Mouse (Mus musculus): ENCODE measurements around the gene Vps33b. TPM values are rescaled to one million over a fixed set of nuclear protein-coding genes. Genes with fewer than 3 reads are reported as not detected.

The Vps33b gene
- total RNA-seq, 2 experiments from 2014 or later: 7.2 to 9.0 TPM

DNA sequence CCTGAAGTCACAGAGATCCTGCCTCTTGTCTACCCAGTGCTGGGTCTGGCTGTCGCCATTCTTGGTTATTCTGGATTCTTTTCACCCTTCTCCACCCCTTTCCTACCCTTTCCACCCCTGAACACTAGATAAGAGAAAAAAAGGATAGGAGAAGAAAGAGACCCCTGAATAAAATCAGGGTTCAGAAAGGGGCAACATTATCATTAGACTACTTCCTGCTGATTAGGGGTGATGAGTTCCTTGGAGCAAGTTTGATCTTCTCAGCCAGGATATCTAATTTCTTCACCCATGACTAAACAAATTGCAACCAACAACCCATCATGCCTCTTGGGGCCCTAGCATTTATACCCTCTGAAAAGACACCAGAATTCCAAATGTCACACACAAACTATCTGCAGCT is 1.7 kb upstream of the Vps33b start:
- no peak for DNase-seq

DNA sequence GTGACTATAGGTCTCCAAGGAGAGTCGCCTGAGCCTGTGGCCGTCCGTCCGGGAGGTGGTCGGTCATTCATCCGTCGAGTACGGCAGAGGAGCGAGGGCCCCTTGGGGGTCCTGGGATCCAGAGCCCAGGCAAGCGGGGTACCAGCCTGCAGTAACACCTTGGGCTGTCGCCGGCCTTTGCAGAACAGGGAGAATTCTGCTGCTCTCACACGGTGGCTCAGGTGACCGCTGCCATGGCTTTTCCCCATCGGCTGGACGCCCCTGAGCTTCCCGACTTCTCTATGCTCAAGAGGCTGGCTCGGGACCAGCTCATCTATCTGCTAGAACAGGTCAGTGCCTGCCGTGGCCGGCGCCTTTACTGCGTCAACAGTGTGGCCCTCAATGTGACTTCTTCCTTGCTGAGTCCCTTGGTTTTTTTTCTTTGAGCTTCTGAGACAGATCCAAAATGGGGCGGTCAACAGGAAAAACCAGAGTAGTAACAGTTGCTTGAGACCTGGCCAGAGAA is 354 bp downstream of the Vps33b start:
- DNase-seq: no peak

DNA sequence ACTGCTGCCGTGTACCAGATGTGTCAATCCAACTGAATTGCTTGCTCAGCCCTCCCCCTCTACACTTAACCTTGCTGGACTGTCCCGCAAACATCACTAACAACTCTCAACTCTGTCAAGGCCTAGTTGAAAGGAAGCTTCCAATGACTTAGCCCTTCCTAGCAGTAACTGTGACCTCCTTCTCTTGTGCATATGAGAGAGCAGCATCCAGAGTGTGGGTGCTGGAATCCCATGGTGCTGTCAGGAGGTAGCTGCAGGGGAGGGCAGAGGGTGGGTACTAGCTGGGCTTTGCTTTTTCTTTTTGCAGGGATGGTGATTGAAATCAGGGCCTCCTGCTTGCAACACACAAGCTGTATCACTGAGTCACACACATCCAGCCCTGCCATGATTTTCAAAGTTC is 4.0 kb downstream of the Vps33b start:
- DNase-seq: no peak

DNA sequence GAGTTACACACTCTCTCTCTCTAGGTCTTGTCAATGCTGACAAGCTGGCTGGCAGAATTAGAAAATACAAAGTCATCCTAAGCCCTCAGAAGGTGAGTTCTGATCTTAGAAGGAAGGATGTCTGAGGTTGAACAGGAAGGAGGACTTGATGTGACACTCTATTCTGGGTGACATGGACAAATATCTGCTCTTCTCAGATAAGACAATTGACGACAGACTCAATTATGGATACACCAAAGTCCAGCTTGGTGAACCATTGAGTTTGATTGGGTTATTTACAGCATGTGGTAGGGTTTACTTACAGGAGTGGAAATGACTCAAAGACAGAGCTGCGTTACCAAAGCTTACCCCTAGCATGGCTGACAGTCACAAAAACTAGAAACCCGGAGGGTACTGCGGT is 6.9 kb downstream of the Vps33b start:
- DNase-seq: no peak

DNA sequence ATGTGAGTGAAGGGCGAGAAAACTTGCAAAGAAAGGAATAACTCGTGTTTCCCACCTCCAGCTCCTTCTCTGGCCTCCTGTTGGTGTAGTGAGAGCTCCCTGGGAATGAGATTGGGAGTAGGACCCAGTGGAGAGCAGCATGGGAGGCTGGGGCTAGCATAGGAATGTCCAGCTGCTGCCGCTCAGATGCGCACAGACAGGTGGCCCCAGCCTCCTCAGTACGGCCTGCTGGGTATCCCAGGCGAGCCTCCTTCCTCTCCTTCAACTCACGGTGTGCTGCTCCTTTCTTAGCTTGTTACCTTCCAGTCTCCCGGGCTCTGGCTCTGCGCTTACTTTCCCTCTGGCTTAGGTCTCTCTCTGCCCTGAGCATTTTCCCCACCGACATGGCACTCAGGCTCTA is 10.6 kb downstream of the Vps33b start:
- no peak for DNase-seq

DNA sequence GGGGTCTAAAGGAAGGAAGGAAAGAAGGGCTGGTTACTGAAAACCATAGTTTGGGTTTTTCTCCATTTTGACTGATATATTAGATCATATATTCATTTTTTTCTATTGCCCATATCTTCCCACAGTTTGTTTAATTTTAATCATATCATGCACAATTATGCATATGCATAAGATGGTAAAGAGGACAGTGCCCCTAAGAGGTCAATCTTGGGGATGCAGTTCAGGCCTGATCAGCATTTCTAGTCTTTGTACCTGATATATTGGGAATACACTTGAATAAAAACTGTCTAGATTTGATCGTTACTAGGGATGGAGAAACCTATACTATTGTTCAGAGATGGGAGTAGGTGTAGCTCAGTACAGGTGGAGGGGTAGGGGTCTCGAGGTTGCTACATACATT is 11.5 kb downstream of the Vps33b start:
- no peak for DNase-seq

DNA sequence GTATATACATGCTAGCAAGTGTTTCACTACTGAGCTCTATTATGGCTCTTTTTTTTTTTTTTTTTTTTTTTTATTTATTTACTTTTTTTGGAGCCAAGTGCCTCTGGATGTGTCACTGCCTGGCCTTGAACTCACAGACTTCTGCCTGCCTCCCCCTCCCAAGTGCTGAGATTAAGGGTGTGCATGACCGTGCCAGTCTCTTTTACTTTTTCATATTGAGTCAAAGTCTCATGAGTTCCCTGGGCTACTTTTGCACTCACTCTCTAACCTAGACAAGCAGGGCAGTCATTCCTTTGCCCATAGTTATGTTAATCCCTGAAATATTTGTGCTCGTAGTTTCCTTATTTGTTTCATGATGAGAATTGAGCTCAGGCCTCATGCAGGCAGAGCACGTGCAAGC is 12.2 kb downstream of the Vps33b start:
- DNase-seq: no peak

DNA sequence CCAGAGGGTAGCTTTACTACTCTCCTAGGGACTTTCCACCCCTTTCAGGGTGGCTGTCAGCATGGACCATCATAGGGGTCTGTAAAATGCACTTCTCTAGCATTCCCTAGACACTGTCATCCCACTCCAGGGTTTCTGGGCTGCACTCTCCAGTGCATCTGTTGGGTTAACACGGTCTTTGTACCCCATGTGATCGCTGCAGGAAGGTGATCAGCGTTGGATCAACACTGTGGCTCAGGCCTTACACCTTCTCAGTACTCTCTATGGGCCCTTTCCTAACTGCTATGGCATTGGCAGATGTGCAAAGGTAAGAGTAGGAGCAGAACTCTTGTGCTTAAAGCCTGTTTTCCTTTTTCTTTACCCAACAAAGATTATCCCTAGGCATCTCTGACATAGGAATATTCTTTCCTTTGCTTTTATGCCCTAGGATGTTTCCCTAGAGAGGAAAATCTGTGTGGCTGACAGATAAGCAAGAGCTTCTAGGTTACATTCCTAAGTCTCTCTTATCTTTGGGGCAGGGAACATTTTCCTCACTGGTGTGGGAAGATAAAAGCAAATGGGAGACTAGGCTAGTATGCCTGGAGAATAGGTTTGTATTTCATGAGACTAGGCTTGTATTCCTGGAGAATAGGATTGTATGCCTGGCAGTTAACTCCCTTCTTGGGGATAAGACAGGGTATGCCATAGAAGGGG is 13.9 kb downstream of the Vps33b start:
- no peak for DNase-seq

DNA sequence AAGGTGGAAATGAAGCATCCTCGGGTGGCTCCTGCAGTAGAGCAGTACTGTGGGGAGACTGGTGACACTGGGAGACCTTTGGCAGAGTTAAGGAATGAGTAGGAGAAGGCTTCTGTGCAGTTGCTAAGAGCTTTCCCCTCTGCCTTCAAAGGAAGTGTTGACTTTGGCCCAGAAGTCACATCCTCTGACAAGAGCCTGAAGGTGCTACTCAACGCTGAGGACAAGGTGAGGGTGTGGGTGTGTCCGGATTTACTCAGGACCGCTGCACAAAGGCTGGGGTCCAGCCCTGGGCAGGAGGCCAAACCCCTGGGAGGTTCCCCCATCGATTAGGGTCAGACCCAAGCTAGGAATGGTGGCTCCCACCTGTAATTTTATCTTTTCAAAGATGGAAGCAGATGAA is 14.9 kb downstream of the Vps33b start:
- DNase-seq: no peak

DNA sequence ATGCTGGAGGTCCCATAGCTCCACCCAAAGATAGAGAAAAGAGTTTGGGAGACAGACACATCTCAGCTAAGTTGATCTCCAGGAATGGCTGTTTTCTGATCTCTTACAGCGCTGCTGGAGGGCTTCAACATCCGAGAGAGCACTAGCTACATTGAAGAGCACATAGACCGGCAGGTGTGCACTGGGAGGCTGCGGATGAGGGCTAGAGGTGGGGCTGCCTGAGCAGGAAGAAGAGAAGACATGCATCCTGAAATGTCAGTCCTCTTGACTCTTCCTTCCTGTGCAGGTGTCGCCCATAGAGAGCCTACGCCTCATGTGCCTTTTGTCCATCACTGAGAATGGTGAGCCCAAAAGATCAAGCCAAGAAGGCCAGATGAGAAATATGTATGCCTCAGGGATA is 16.3 kb downstream of the Vps33b start:
- no peak for DNase-seq

DNA sequence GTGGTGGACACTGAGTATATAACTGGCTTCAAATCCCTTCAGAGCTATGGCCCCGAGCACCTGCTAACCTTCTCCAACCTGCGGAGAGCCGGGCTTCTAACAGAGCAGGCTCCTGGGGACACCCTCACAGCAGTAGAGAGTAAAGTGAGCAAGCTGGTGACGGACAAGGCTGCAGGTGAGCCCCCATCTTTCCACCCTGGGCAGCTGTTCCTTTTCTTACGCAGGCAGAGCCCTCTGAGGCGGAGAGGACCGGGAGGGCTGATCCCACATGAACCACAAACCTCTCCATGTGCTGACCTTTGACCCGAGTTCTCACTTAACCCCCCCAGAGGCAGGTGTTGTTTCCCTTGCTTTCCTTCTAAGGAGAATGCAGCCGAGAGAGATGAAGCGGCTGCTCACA is 18.3 kb downstream of the Vps33b start:
- no peak for DNase-seq

DNA sequence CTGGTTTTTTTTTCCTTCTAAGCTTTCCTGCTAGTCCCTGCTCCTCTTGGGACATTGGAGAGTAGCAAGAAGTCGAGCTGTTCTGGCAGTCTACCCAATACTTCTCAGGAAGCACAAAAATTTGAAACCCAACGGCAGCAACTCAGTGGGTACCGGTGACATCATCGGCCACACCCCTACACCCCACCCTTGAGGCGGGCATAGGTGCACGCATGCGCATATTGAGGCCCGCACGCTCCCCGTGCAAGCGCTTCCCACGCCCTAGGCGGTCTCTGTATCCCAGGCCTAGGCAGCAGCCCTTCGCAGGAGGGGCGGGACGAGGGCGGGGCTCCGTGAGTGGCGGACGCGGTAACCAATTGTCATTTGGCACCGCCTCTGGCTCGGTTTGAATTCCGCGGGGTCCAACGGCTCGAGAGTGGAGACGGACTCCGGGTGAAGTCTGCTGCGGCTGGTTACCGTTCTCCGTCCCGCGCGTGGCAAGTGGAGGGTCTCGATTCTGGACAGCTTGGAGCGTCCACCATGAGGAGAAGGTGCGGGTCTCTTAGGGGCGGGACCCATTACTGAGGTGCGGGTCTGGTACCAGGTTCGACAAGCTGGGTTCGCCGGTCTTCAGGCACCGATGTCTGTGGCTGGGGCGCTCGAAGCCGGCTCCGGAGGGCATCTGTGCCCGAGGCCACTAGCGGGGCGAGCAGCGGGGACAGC is 24.8 kb downstream of the Vps33b start, which contains the start of gene Prc1:
Gene Prc1 (plus strand): TSS at position 389 of the 702 bp plus-strand sequence.
- peak; percentile 99 for DNase-seq

DNA sequence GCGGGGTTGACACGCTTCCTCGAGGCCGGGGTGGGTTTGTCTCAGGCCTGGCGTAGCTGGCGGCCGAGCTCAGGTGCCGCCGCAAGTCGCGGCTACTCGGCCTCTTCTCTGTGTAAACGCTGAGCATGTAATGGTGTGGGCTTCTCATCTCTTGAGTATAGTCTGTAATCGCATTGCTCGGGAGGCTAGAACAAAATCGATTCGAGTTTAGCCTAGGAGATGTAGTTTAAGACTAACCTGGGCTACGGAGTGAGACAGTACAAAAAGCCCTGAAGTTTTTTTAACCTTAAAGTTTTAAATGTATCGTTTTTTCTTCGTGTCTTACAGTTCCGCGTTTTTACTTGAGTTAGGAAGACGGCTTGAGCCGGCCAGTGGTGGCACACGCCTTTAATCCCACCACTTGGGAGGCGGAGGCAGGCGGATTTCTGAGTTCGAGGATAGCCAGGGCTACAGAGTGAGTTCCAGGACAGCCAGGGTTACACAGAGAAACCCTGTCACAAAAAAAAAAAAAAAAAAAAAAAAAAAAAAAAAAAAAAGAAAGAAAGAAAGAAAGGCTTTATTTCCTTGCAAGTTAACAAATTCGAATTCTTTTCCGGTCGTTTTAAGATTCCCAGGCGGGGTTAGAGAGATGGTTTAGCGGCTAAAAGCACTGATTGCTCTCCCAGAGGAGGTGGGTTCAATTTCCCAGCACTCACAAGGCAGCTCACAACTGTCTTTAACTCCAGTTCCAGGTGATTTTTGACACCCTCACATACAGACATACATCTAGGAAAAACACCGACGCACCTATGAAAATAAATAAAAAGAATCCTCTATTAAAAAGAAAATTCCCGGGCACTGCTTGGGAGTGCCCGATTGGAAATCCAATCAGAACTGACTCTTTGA is 25.6 kb downstream of the Vps33b start:
- no peak for DNase-seq

DNA sequence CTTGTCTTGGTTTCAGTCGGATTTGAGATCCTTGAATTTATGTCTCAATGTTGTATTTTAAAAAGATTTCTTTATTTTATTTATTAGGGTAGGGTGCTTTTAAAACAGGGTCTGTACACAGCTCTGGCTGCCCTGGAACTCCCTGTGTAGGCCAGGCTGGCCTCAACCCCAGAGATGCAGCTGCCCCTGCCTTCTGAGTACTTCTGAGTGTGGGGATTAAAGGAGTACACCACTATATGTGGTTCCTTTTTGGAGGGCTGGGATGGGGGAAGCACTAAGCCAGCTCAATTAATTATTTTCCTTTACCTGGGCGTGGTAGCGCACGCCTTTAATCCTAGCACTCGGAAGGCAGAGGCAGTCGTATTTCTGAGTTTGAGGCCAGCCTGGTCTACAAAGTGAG is 27.0 kb downstream of the Vps33b start:
- no peak for DNase-seq

DNA sequence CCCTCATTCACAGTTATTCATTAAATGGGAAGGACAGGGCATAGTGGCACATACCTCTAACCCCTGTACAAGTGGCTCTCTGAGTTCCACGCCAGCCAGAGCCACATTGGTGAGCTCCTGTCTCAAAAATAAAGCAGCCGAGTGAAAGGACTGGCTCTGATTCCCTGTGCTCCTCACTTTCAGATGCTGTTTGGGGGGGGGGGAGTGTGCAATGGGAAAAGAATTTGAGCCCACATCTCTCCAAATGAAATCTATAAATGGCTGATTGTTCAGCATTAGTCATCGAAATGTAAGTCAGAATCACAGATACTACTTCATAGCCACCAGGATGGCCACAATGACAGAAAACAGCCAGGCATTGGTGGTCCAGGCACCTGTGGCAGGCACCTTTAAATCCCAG is 27.6 kb downstream of the Vps33b start:
- no peak for DNase-seq

DNA sequence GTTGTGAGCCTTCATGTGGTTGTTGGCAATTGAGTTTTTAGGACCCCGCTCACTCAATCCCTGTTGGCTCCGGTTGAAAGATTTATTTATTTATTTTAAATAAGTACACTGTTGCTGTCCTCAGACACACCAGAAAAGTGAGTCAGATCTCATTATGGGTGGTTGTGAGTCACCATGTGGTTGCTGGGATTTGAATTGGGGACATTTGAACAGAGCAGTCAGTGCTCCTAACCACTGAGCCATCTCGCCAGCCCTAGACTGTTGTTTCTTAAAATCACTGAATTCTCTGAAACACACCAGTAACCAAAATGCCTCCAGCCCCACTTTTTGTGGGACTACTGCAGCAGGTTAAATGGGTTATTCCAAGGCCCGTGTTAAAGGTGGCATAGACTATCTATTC is 29.3 kb downstream of the Vps33b start:
- no peak for DNase-seq

DNA sequence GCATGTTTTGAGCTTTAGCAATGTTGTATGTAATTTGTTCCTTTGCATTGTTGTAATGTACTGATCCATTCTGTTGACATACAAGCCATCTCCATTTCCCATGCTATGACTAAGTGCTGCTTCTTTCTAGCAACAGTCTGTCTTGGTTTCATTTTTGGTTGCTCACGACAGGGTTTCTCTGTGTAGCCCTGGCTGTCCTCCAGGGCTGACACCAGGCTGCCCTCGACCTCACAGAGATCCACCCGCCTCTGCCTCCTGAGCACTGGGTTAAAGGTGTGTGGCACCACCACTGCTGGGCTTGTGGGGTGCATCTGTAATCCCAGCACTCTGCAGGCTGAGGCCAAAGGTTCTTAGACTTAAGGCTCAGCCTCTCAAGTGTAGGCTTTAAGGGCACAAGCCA is 30.1 kb downstream of the Vps33b start:
- no peak for DNase-seq

DNA sequence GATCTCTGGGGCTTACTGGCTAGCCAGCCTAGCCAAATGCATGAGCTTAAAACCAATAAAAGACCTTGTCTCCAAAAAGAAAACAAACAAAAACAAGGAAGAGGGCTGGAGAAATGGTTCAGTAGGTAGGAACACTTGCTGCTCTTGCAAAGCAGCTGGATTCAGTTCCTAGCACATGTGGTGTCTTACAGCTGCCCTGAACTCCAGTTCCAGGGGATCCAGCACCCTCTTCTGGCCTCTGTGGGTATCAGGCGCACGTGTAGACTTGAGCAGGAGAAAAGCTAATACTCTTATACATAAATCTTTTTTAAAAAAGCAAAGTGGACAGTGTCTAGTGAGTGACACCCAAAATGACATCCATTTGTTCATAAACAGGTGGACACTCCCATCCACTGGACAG is 32.1 kb downstream of the Vps33b start:
- no peak for DNase-seq

DNA sequence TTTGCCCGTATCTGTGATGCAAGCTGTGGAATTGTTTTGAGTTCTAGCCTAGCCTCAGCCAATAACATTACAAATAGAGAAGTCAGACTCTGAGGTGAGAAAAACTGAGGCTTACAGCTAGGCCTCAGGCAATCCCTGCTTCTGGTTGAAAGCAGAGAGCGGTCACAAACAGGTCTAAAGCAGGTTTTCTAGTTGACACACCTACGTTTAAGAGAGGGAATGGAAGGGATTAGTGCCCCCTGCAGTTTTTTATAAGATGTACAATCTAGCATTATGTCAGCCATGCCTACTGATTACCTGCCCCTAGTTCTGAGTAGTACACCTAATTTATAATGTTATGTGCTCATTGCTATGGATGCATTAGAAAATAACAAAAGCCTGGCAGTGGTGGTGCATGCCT is 38.3 kb downstream of the Vps33b start:
- no peak for DNase-seq

DNA sequence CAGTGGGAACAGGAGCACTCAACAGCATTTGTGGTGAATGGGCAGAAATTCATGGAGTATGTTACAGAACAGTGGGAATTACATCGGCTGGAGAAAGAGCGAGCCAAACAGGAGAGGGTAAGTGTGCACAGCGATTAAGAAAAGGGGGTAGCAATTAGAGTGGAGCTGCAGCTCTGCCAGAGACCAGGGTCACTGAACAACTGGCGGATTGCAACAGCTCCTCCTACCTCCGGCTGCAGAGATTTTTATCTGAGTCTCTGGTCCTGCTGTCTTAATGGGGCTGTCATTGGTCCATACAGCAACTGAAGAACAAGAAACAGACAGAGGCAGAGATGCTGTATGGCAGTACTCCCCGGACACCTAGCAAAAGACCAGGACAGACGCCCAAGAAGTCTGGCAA is 41.3 kb downstream of the Vps33b start:
- DNase-seq: no peak

DNA sequence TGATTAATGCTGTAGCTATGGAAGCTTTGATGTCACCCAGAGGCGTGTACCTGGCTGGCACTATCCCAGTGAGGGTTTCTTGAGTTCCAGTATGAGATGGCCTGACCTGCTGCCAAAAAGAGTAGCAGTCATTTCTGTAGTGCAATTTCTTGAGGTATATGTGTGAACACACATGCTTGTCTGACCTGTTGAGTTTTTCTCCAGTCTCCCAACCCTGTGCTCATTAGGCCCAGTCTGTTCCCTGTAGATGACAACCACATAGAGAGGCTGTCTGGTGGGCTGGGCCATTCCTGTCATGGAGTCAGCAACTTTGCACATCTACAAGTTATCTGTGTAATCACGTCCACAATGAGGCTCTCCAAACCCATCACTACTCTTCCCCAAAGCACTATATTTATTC is 46.3 kb downstream of the Vps33b start:
- no peak for DNase-seq

DNA sequence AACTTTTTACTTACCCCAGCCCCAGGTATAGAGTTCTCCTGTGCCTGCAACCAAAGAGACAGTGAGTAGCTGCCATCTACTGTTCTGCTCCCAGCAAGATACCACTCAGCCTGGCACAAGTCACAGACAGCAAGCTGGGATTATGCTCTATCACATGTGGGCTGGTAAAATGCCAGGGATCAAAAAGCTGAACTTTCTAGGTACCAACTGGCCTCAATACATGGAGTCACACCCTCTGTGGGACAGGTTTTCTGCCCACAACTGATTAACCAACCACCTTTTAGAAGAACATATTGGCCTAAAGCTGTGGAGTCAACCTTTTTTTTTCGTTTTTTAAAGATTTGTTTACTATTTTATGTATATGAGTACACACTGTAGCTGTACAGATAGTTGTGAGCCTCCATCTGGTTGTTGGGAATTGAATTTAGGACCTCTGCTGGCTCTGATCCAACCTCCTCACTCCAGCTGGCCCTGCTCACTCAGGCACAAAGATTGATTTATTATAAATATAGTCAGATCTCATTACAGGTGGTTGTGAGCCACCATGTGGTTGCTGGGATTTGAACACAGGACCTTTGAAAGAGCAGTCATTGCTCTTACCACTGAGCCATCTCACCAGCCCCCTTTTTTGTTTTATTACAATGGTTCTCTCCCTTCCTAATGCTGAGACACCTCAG is 48.1 kb downstream of the Vps33b start:
- no peak for DNase-seq
